Mouse (Mus musculus) megakaryocyte progenitor cell, adult 5-6 weeks (primary cell): ENCODE measurements around the gene Taf6l. TPM values are rescaled to one million over a fixed set of nuclear protein-coding genes. Genes with fewer than 3 reads are reported as not detected.
A peak's percentile ranks its signal among the peaks of the same experiment; 100 is the strongest.
"Not testable (repeated sequence)": the region's sequence is repeated elsewhere in the genome, so short reads cannot be mapped to it uniquely, and the experiment has no call there.

Experiments used
- ATAC-seq: replicated peaks from 2 replicates; pipeline ENCODE4 v1.8.0; 2016; ENCODE audit warnings: mild to moderate bottlenecking, moderate TSS enrichment, inconsistent platforms; ENCODE audit not compliant: poor library complexity
- total RNA-seq, 2 experiments: library from RNA; stranded (forward) in 1 of 2; stranded (reverse) in 1 of 2; fragments of 157-497, 149-512 nt in 1 of 2; fragments of 200-1000 nt in 1 of 2; gene quantifications; 2 replicates each; pipeline versions ENCODE4 v1.2.3 to v1.2.4; 2015 to 2017

Gene Taf6l
- total RNA-seq, 2 experiments from 2014 or later: 5.8 to 12.8 TPM

DNA sequence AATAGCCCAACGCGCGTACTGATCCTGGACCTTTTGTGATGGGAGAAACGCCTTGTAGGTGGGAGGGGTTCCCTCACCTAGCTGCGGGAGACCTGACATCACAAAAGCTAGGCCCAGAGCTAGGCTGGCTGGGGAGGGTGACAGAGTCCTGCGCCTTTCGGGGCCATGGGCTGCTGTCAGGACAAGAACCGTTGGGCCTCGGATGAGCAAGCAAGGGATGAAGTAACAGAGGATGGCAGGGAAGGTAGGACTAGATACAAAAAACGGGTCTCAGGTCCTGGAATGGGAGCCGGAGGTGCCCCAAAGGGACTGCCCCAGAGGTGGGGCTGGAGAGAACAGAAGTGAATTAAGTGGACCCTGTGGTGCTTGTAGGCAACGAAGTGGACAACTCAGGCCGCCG, 45.6 kb downstream of the Taf6l start, which contains the start of gene 1700092M07Rik:
Gene 1700092M07Rik (plus strand): TSS at position 116 of the 400 bp plus-strand sequence.
- no peak for ATAC-seq

- no peak for ATAC-seq
Measured at GRCm38 (mm10) chr19:8739646-8740045, 46.6 kb downstream of the Taf6l start.

DNA sequence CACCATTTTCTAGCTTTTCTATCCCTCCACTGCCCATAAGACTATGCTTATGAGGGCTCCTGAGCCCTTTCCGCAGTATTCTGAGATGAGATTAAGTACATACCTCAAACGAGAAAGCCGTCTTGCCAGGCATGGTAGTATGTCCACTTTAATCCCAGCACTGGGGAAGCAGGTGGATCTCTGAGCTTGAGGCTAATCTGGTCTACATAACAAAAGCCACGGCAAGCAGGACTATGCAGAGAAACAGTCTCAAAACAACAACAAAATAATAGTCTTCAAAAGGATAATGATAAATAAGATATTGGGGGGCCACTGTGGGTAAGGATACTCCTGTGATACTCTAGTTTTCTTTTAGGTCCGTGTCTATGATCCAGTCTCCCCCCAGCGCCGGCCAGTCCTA, 47.3 kb downstream of the Taf6l start:
- no peak for ATAC-seq

DNA sequence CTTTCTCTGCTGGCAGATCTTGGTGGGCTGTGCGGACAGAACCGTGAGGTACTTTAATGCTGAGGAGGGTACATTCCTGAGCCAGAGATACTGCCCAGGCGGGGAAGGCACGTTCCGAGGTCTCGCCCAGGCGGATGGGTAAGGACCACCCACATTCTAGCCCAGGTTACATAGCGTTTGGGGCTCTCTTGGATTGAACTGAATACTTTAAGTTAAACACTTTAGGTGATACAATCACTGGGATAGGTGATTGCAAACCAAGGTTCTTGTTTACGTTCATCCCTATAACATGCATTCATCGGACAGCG, 50.1 kb downstream of the Taf6l start:
- ATAC-seq: peak; percentile 51

DNA sequence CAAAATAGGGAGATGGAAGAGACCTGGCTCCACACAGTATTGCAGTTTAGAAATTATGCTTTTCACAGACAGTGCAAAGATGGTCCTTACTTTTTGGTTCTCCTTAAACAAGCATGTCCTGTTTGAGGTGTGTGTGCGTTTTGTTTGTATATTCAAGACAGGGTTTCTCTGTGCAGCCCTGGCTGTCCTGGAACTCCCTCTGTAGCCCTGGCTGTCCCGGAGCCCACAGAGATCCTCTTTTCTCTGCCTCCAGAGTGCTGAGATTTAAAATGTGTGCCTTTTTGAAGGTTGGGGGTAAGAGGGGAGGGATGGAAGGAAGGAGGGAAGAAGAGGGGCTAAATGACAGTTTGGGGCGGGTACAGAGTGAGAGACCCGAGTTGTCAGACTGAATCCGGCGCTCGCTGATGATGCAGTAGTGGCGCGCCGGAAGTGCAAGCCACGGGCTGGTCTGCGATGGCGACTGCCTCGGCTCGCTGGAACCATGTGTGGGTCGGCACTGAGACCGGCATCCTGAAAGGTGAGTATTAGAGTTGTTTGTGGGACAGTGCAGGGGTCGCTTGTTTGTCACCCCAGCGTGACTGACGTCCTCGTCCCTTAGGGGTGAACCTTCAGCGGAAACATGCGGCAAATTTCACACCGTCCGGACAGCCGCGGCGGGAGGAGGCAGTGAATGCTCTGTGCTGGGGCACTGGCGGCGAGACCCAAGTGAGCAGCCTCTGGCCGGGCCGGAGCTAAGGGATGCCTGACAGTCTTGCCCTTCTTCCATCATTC, 50.6 kb downstream of the Taf6l start, which contains the start of gene Wdr74:
Gene Wdr74 (plus strand): TSS at position 439 of the 771 bp plus-strand sequence.
- peak; percentile 98 for ATAC-seq

- ATAC-seq: no peak
Measured at GRCm38 (mm10) chr19:8734334-8734733, 51.9 kb downstream of the Taf6l start.

DNA sequence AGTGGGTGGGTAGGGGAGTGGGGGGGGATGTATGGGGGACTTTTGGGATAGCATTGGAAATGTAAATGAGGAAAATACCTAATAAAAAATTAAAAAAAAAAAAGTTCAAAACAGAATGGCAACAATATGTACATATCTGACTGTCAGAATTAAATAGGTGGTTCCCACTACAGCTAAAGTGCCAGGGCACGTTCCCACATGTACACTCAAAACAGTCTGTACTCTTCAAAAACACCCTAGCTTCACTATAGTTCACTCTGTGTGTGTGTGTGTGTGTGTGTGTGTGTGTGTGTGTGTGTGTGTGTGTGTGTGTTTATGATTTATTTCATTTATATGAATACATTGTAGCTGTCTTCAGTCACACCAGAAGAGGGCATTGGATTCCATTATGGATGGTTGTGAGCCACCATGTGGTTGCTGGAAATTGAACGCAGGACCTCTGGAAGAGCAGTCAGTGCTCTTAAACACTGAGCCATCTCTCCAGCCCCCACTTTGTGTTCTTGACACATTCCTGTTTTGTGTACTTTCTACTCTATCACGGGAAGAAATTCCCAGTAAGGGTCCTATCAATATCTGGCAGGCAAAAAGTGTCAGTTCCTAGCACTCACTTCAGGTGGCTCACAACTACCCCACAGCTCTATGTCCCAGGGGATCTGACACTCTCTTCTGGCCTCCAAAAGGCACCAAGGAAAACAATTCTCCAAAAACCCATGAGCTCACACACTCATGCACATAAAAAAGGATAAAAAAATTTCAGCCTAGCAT, 57.7 kb downstream of the Taf6l start:
- not testable (repeated sequence) for ATAC-seq

- 0 out of 2 replicates have a peak, but pooled peaks have one; percentile 5 for ATAC-seq
Measured at GRCm38 (mm10) chr19:8727495-8728114, 58.6 kb downstream of the Taf6l start.

GRCm38 (mm10) chr19:8726609-8727390, 59.4 kb downstream of the Taf6l start:
- ATAC-seq: no peak

- no peak for ATAC-seq
Measured at GRCm38 (mm10) chr19:8725081-8725613, 61.1 kb downstream of the Taf6l start.

Other genes starting within 250 kb of the Taf6l start
Only the 30 nearest of the 33 such genes appear.
- not detected in 2 replicates for gene Slc22a6, start 168.4 kb downstream of the Taf6l start, total RNA-seq (2015)
- not detected in 2 replicates for gene Slc22a6, start 168.4 kb downstream of the Taf6l start, total RNA-seq (2017)
- 0.02 TPM in 1 of 2 replicates, not detected in the other for gene Chrm1, start 122.6 kb downstream of the Taf6l start, total RNA-seq (2015)
- not detected in 2 replicates for gene Chrm1, start 122.6 kb downstream of the Taf6l start, total RNA-seq (2017)
- 69.3 and 73.0 TPM in 2 replicates for gene Slc3a2, start 63.0 kb downstream of the Taf6l start, total RNA-seq (2015)
- 84.0 and 87.7 TPM in 2 replicates for gene Slc3a2, start 63.0 kb downstream of the Taf6l start, total RNA-seq (2017)
- 111 and 112 TPM in 2 replicates for gene Wdr74, start 50.6 kb downstream of the Taf6l start, total RNA-seq (2015)
- gene Wdr74, start 50.6 kb downstream of the Taf6l start, total RNA-seq (2017): 102 TPM in 2 replicates
- 1.2 and 4.4 TPM in 2 replicates for gene 1700092M07Rik, start 45.7 kb downstream of the Taf6l start, total RNA-seq (2015)
- gene 1700092M07Rik, start 45.7 kb downstream of the Taf6l start, total RNA-seq (2017): not detected in 2 replicates
- 32.5 and 45.3 TPM in 2 replicates for gene Stx5a, start 45.0 kb downstream of the Taf6l start, total RNA-seq (2015)
- gene Stx5a, start 45.0 kb downstream of the Taf6l start, total RNA-seq (2017): 54.1 and 54.8 TPM in 2 replicates
- 339 and 367 TPM in 2 replicates for gene Nxf1, start 29.3 kb downstream of the Taf6l start, total RNA-seq (2015)
- gene Nxf1, start 29.3 kb downstream of the Taf6l start, total RNA-seq (2017): 76.5 and 91.9 TPM in 2 replicates
- 64.4 and 69.2 TPM in 2 replicates for gene Tmem223, start 15.4 kb downstream of the Taf6l start, total RNA-seq (2015)
- gene Tmem223, start 15.4 kb downstream of the Taf6l start, total RNA-seq (2017): 36.2 and 37.0 TPM in 2 replicates
- gene Tmem179b, start 11.9 kb downstream of the Taf6l start, total RNA-seq (2015): 109 and 124 TPM in 2 replicates
- 73.9 and 87.1 TPM in 2 replicates for gene Tmem179b, start 11.9 kb downstream of the Taf6l start, total RNA-seq (2017)
- gene Polr2g, start 12.2 kb upstream of the Taf6l start, total RNA-seq (2015): 142 and 164 TPM in 2 replicates
- gene Polr2g, start 12.2 kb upstream of the Taf6l start, total RNA-seq (2017): 68.1 and 83.9 TPM in 2 replicates
- 1.8 and 2.8 TPM in 2 replicates for gene Zbtb3, start 16.1 kb upstream of the Taf6l start, total RNA-seq (2015)
- gene Zbtb3, start 16.1 kb upstream of the Taf6l start, total RNA-seq (2017): 2.1 and 2.4 TPM in 2 replicates
- 29.0 and 31.0 TPM in 2 replicates for gene Ttc9c, start 32.9 kb upstream of the Taf6l start, total RNA-seq (2015)
- 65.6 and 73.3 TPM in 2 replicates for gene Ttc9c, start 32.9 kb upstream of the Taf6l start, total RNA-seq (2017)
- gene Hnrnpul2, start 33.6 kb upstream of the Taf6l start, total RNA-seq (2015): 56.7 and 59.5 TPM in 2 replicates
- 64.7 and 77.8 TPM in 2 replicates for gene Hnrnpul2, start 33.6 kb upstream of the Taf6l start, total RNA-seq (2017)
- 0.76 TPM in 1 of 2 replicates, not detected in the other for gene AC129217.1, start 43.4 kb upstream of the Taf6l start, total RNA-seq (2015)
- not detected in 2 replicates for gene AC129217.1, start 43.4 kb upstream of the Taf6l start, total RNA-seq (2017)
- gene Bscl2, start 51.0 kb upstream of the Taf6l start, total RNA-seq (2015): 58.3 and 63.4 TPM in 2 replicates
- 28.8 and 31.6 TPM in 2 replicates for gene Bscl2, start 51.0 kb upstream of the Taf6l start, total RNA-seq (2017)
- gene Gng3, start 52.8 kb upstream of the Taf6l start, total RNA-seq (2015): 0.07 and 0.22 TPM in 2 replicates
- gene Gng3, start 52.8 kb upstream of the Taf6l start, total RNA-seq (2017): not detected in 2 replicates
- not detected in 2 replicates for gene Lrrn4cl, start 64.4 kb upstream of the Taf6l start, total RNA-seq (2015)
- gene Lrrn4cl, start 64.4 kb upstream of the Taf6l start, total RNA-seq (2017): 0.88 TPM in 1 of 2 replicates, not detected in the other
- gene Ubxn1, start 85.1 kb upstream of the Taf6l start, total RNA-seq (2015): 60.6 and 77.0 TPM in 2 replicates
- 159 and 168 TPM in 2 replicates for gene Ubxn1, start 85.1 kb upstream of the Taf6l start, total RNA-seq (2017)
- gene Uqcc3, start 94.5 kb upstream of the Taf6l start, total RNA-seq (2015): 44.4 and 46.0 TPM in 2 replicates
- 93.0 and 118 TPM in 2 replicates for gene Uqcc3, start 94.5 kb upstream of the Taf6l start, total RNA-seq (2017)
- 53.0 and 75.7 TPM in 2 replicates for gene Lbhd1, start 97.3 kb upstream of the Taf6l start, total RNA-seq (2015)
- 7.5 and 14.3 TPM in 2 replicates for gene Lbhd1, start 97.3 kb upstream of the Taf6l start, total RNA-seq (2017)
- not detected in 2 replicates for gene Gm49403, start 97.5 kb upstream of the Taf6l start, total RNA-seq (2015)
- gene Gm49403, start 97.5 kb upstream of the Taf6l start, total RNA-seq (2017): not detected in 2 replicates
- gene 1810009A15Rik, start 102.4 kb upstream of the Taf6l start, total RNA-seq (2015): 51.4 and 70.0 TPM in 2 replicates
- gene 1810009A15Rik, start 102.4 kb upstream of the Taf6l start, total RNA-seq (2017): 74.3 and 91.0 TPM in 2 replicates
- gene Gm49416, start 102.5 kb upstream of the Taf6l start, total RNA-seq (2015): 1.5 and 2.5 TPM in 2 replicates
- not detected in 2 replicates for gene Gm49416, start 102.5 kb upstream of the Taf6l start, total RNA-seq (2017)
- gene Ints5, start 106.6 kb upstream of the Taf6l start, total RNA-seq (2015): 12.9 and 16.8 TPM in 2 replicates
- 14.1 and 17.7 TPM in 2 replicates for gene Ints5, start 106.6 kb upstream of the Taf6l start, total RNA-seq (2017)
- 112 and 118 TPM in 2 replicates for gene Ganab, start 111.7 kb upstream of the Taf6l start, total RNA-seq (2015)
- 82.3 and 86.0 TPM in 2 replicates for gene Ganab, start 111.7 kb upstream of the Taf6l start, total RNA-seq (2017)
- gene B3gat3, start 134.0 kb upstream of the Taf6l start, total RNA-seq (2015): 12.7 and 17.2 TPM in 2 replicates
- 20.5 and 21.6 TPM in 2 replicates for gene B3gat3, start 134.0 kb upstream of the Taf6l start, total RNA-seq (2017)
- 0.59 and 1.5 TPM in 2 replicates for gene Rom1, start 142.9 kb upstream of the Taf6l start, total RNA-seq (2015)
- gene Rom1, start 142.9 kb upstream of the Taf6l start, total RNA-seq (2017): 0.54 and 0.88 TPM in 2 replicates
- gene Eml3, start 143.1 kb upstream of the Taf6l start, total RNA-seq (2015): 12.0 and 14.9 TPM in 2 replicates
- 20.1 and 36.0 TPM in 2 replicates for gene Eml3, start 143.1 kb upstream of the Taf6l start, total RNA-seq (2017)
- gene Mta2, start 155.5 kb upstream of the Taf6l start, total RNA-seq (2015): 57.9 and 63.7 TPM in 2 replicates
- 124 and 138 TPM in 2 replicates for gene Mta2, start 155.5 kb upstream of the Taf6l start, total RNA-seq (2017)
- gene Tut1, start 167.4 kb upstream of the Taf6l start, total RNA-seq (2015): 6.2 and 8.7 TPM in 2 replicates
- gene Tut1, start 167.4 kb upstream of the Taf6l start, total RNA-seq (2017): 19.9 and 23.8 TPM in 2 replicates